Mouse (Mus musculus) myocyte (in vitro differentiated cells): ENCODE data around the gene Angptl8. TPM values are rescaled to one million over a fixed set of nuclear protein-coding genes. Genes with fewer than 3 reads are reported as not detected.
"Not testable (repeated sequence)": the region's sequence is repeated elsewhere in the genome, so short reads cannot be mapped to it uniquely, and the experiment has no call there.

Experiments
- H3K27me3 ChIP-seq: one replicate; pipeline ENCODE4 v1.6.1; 2011; ENCODE audit not compliant: control insufficient read depth, insufficient read depth, insufficient read length
- H3K36me3 ChIP-seq: one replicate; pipeline ENCODE4 v1.6.1; 2011; ENCODE audit not compliant: control insufficient read depth, insufficient read depth
- H3K4me2 ChIP-seq: one replicate; pipeline ENCODE4 v1.6.1; 2011; ENCODE audit warnings: low read depth, control low read depth
- H3K4me3 ChIP-seq: one replicate; pipeline ENCODE4 v1.5.1; 2011; ENCODE audit warnings: mild to moderate bottlenecking, control low read depth, moderate library complexity
- H3K79me2 ChIP-seq: one replicate; pipeline ENCODE4 v1.6.1; 2011; ENCODE audit not compliant: control insufficient read depth, insufficient read depth
- H3ac ChIP-seq: one replicate; pipeline ENCODE4 v1.6.1; 2011; ENCODE audit not compliant: control insufficient read depth, insufficient read length
- CEBPB ChIP-seq: IDR thresholded peaks from 2 replicates; pipeline ENCODE4 v1.6.1; 2011; ENCODE audit warnings: mild to moderate bottlenecking, moderate library complexity; ENCODE audit not compliant: poor library complexity, insufficient read depth, severe bottlenecking
- E2F4 ChIP-seq: IDR thresholded peaks from one replicate; pipeline ENCODE4 v1.6.1; 2011; ENCODE audit warnings: mild to moderate bottlenecking, control low read depth, moderate library complexity; ENCODE audit not compliant: insufficient read depth
- MAX ChIP-seq: IDR thresholded peaks from one replicate; pipeline ENCODE4 v1.6.1; 2011; ENCODE audit warnings: low read depth, mild to moderate bottlenecking, control low read depth
- MYOD1 ChIP-seq, 3 experiments: IDR thresholded peaks; one replicate each; pipeline ENCODE4 v1.6.1; 2011; ENCODE audit warnings: control low read depth in 2 of 3, low read depth in 2 of 3, mild to moderate bottlenecking in 2 of 3, moderate library complexity in 1 of 3; ENCODE audit not compliant: insufficient read length in 2 of 3, control insufficient read depth in 1 of 3
- MYOG ChIP-seq, 3 experiments: IDR thresholded peaks; one replicate each; pipeline ENCODE4 v1.6.1; 2011; ENCODE audit warnings: control low read depth in 2 of 3, low read depth in 2 of 3, mild to moderate bottlenecking in 2 of 3; ENCODE audit not compliant: insufficient read length in 2 of 3, control insufficient read depth in 1 of 3, insufficient read depth in 1 of 3
- POLR2A ChIP-seq: IDR thresholded peaks from one replicate; pipeline ENCODE4 v1.6.1; 2011; ENCODE audit warnings: low read depth, mild to moderate bottlenecking, control low read depth, moderate library complexity; ENCODE audit not compliant: insufficient read length
- POLR2AphosphoS2 ChIP-seq: IDR thresholded peaks from one replicate; pipeline ENCODE4 v1.6.1; 2011; ENCODE audit warnings: low read depth, control low read depth; ENCODE audit not compliant: insufficient read length
- REST ChIP-seq: IDR thresholded peaks from one replicate; pipeline ENCODE4 v1.6.1; 2011; ENCODE audit warnings: mild to moderate bottlenecking, control low read depth, moderate library complexity; ENCODE audit not compliant: insufficient read depth, insufficient read length
- SRF ChIP-seq: IDR thresholded peaks from one replicate; pipeline ENCODE4 v1.6.1; 2011; ENCODE audit warnings: low read depth; ENCODE audit not compliant: control insufficient read depth, insufficient read length
- TCF12 ChIP-seq: IDR thresholded peaks from one replicate; pipeline ENCODE4 v1.6.1; 2011; ENCODE audit warnings: mild to moderate bottlenecking, control low read depth; ENCODE audit not compliant: poor library complexity, insufficient read depth, severe bottlenecking
- TCF3 ChIP-seq: IDR thresholded peaks from one replicate; pipeline ENCODE4 v1.6.1; 2011; ENCODE audit warnings: low read depth, control low read depth; ENCODE audit not compliant: insufficient read length
- USF1 ChIP-seq: IDR thresholded peaks from one replicate; pipeline ENCODE4 v1.6.1; 2011; ENCODE audit warnings: low read depth, mild to moderate bottlenecking, control low read depth, moderate library complexity
- polyA plus RNA-seq: library from polyadenylated mRNA; unstranded; fragments of >200 nt; fragmentation: generic; extraction: Trizol; gene quantifications from one replicate; pipeline ENCODE4 v1.2.1, GENCODE M21; 2012; ENCODE audit warnings: missing spikeins

Gene Angptl8
- polyA plus RNA-seq, 1 experiment, result not detected

DNA sequence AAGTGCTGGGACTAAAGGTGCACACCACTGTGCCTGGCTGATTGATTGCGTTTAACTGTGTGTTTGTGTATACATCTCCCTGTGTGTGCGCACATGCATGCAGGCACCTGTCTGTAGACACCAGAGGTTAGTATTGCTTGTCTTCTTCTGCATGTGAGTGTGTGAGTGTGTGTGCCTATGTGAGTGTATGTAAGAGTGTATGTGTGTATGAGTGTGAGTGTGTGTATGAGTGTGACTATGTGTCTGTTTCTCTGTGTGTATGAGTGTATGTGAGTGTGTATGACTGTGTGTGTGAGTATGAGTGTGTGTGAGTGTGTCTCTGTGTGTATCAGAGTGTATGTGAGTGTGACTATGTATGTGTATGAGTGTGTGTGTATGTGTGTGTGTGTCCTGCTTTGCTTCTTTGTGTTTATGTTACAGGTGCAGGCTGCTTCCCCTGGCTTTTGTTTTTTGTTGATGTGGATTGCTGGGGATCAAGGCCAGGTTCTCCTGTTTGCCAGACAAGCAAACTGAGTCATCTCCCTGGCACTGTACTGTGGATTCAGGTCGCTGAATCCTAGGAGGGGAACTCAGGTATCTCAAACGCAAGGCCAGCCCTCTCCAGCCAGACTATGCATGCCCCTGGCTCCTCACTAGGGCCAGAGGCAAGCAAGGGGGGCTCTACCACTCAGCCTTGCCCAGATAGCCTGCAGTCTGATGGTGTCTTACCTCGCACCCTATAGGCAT, 30.5 kb downstream of the Angptl8 start:
- Histone ChIP-seq H3K79me2 (no peaks in the 10 kb centered on the region), H3K27me3 (no peaks in the 10 kb centered on the region), H3ac (no peak overlapping the region), H3K36me3 (no peaks in the 10 kb centered on the region), H3K4me3 (no peak overlapping the region), H3K4me2 (no peak overlapping the region)
- TF ChIP-seq E2F4 (no peak), CEBPB (no peak), TCF12 (no peak), MAX (no peak), POLR2AphosphoS2 (no peak), MYOG (IDR thresholded peaks at IDR 0.05; ENCODE audit: control insufficient read depth in 1 of 3, insufficient read depth in 1 of 3, insufficient read length in 2 of 3, low read depth in 2 of 3) (no peak), REST (no peak), POLR2A (no peak)

DNA sequence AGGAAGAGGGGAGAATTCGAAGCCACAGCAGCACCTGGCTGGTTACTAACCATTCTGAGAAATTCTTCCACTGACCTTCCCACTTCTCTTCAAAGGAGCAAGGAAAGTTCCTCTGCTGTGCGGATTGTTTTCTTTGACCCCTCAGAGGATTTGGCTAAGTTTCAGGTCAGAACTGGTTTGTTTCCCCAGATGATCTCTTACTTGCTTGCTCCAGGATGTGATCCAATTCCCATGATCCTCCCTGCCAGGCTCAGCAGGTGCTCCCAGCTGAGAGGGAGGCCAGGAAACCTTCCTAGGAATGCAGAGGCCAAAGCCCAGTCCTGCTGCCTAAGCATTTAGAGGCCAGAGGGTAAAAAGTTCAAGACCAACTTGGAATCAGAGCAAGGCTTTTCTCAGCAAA, 31.3 kb downstream of the Angptl8 start:
- no peak overlapping the region for H3K4me2 ChIP-seq
- no peak overlapping the region for H3K4me3 ChIP-seq
- TF ChIP-seq E2F4 (no peak), MAX (no peak)
- H3K79me2 ChIP-seq, result no peaks in the 10 kb centered on the region
- no peaks in the 10 kb centered on the region for H3K36me3 ChIP-seq
- no peak overlapping the region for H3ac ChIP-seq
- peaks cover 5% of the 10 kb centered on the region for H3K27me3 ChIP-seq

GRCm38 (mm10) chr9:21867726-21868125, 32.4 kb downstream of the Angptl8 start:
- no peak overlapping the region for H3K4me3 ChIP-seq
- no peaks in the 10 kb centered on the region for H3K36me3 ChIP-seq
- H3ac ChIP-seq, result no peak overlapping the region
- H3K4me2 ChIP-seq, result no peak overlapping the region
- H3K27me3 ChIP-seq, result peaks cover 15% of the 10 kb centered on the region
- TF ChIP-seq TCF12 (no peak), E2F4 (no peak), CEBPB (no peak), POLR2AphosphoS2 (no peak), USF1 (no peak), REST (no peak), SRF (no peak), TCF3 (no peak), MYOG (IDR thresholded peaks at IDR 0.05; ENCODE audit: control insufficient read depth in 1 of 3, insufficient read depth in 1 of 3, insufficient read length in 2 of 3, low read depth in 2 of 3) (no peak), POLR2A (no peak), MAX (no peak), MYOD1 (IDR thresholded peaks at IDR 0.05; ENCODE audit: control insufficient read depth in 1 of 3, insufficient read length in 2 of 3, low read depth in 2 of 3) (no peak)
- no peaks in the 10 kb centered on the region for H3K79me2 ChIP-seq

DNA sequence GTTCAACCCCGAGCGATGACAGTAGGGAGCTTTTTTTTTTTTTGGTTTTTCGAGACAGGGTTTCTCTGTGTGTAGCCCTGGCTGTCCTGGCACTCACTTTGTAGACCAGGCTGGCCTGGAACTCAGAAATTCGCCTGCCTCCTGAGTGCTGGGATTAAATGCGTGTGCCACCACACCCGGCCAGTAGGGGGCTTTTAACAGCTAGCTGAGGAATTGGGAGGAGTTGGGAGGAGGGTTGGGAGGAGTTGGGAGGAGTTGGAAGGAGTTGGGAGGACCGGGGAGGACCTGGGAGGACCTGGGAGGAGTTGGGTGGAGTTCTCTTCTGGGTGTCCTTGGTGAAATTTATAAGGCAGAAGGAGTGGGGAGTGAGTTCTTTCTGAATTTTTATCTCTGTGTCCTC, 34.0 kb downstream of the Angptl8 start:
- H3ac ChIP-seq, H3K4me2 ChIP-seq, H3K36me3 ChIP-seq, H3K79me2 ChIP-seq, H3K4me3 ChIP-seq: not testable (repeated sequence)
- peaks cover 21% of the 10 kb centered on the region for H3K27me3 ChIP-seq

DNA sequence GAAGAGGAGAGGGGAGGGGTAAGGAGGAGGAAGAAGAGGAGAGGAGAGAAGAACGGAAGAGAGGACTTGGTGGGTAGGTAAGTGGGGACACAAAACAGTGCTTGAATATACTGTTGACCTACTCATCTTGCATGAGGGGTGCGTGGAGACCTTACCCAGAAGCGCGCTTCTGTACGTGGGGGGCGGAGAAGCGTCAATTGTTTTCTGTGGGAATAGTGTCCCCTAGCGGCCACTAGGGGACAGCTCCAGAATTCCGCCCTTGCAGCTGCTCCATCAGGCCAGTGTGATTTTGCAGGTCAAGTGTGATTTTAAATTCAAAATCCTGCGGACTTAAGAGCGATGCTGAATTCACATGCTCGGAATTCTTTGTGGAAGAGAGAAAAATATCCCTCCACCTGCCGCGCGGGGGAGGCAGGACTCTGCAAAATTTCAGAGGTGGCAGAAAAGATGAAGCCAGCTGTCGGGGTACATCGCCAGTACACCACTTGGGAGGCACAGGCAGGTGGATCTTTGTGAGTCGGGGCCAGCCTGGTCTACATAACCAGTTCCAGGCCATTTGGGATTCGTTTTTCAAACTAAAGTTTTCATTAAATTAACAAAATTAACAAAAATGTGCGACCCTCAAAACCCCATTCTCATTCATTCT, 35.7 kb downstream of the Angptl8 start:
- no peaks in the 10 kb centered on the region for H3K36me3 ChIP-seq
- H3K4me3 ChIP-seq, result no peak overlapping the region
- H3K4me2 ChIP-seq, result peak overlapping the region; percentile 73
- peak in 1 of 3 experiments; percentile 1 for TF ChIP-seq MYOD1 (IDR thresholded peaks at IDR 0.05; ENCODE audit: control insufficient read depth in 1 of 3, insufficient read length in 2 of 3, low read depth in 2 of 3)
- no peak for TF ChIP-seq MAX
- no peak overlapping the region for H3ac ChIP-seq
- peaks cover 27% of the 10 kb centered on the region for H3K27me3 ChIP-seq
- no peaks in the 10 kb centered on the region for H3K79me2 ChIP-seq

DNA sequence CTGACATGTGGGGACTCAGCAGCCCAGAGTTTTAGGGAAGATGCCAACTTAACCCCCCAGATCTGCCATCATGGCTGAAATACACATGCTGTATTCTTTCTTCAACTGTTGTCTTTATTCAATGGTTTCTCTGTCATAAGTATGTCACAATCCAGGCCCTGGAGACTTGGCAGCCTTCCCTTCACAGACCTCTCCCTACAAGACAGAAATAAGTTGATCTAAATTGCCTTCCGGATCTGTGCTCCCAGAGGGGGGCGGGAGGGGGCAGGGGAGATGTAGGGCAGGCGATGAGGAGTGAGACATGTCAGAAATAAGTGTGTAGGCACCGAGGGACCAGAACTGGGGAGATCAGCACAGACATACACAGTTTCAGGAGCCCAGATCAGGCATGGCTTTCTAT, 36.9 kb downstream of the Angptl8 start:
- no peak overlapping the region for H3ac ChIP-seq
- no peak overlapping the region for H3K4me2 ChIP-seq
- peaks cover 33% of the 10 kb centered on the region for H3K27me3 ChIP-seq
- no peak for TF ChIP-seq USF1
- no peak for TF ChIP-seq TCF3
- no peak for TF ChIP-seq E2F4
- no peak for TF ChIP-seq POLR2AphosphoS2
- TF ChIP-seq POLR2A, result no peak
- TF ChIP-seq MAX, result no peak
- TF ChIP-seq MYOG (IDR thresholded peaks at IDR 0.05; ENCODE audit: control insufficient read depth in 1 of 3, insufficient read depth in 1 of 3, insufficient read length in 2 of 3, low read depth in 2 of 3), result no peak
- no peak for TF ChIP-seq CEBPB
- TF ChIP-seq TCF12, result no peak
- TF ChIP-seq REST, result no peak
- TF ChIP-seq MYOD1 (IDR thresholded peaks at IDR 0.05; ENCODE audit: control insufficient read depth in 1 of 3, insufficient read length in 2 of 3, low read depth in 2 of 3), result no peak
- TF ChIP-seq SRF, result no peak
- no peaks in the 10 kb centered on the region for H3K36me3 ChIP-seq
- H3K79me2 ChIP-seq, result no peaks in the 10 kb centered on the region
- H3K4me3 ChIP-seq, result no peak overlapping the region
